Mouse (Mus musculus) naive thymus-derived CD4-positive, alpha-beta T cell, adult 2 months (primary cell): Measurements from ENCODE around the gene Prl8a8.

ENCODE experiments used
- DNase-seq: peaks from one replicate; pipeline ENCODE4 v3.0.0-alpha.2; 2011; ENCODE audit warnings: low read depth

Prl8a8 gene

DNA sequence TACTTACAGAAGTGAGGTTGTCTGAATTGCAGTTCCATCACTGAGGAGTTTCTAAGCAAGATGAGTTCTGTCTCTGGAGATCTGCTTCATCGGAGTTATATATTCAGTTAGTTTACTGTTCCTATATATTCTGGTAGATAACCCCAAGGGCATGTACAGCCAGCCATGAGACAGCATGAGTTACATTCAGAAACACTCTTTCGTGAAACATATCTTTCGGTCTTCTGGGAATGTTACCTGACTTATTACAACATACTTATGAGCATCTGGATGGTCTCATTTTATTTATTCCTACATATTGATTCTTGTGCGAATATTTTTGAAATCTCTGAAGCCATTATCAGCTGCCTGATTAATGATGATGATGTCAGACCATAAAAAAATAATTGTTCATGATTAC is at the start of gene Prl8a8:
Gene Prl8a8 (minus strand): TSS at position 101 of the 400 bp plus-strand sequence.
- no peak for DNase-seq

GRCm38 (mm10) chr13:27553336-27553735 is 40.3 kb upstream of the Prl8a8 start:
- DNase-seq: no peak

DNA sequence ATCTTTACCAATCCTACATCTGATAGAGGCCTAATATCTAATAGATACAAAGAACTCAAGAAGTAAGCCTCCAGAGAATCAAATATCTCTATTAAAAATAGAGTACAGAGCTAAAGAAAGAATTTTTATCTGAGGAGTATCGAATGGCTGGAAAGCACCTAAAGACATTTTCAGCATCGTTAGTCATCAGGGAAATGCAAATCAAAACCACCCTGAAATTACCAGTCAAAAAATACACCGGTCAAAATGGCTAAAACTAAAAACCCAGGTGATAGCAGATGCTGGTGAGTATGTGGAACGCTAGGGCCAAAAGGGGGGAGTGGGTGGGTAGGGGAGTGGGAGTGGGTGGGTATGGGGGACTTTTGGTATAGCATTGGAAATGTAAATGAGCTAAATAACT is 10.1 kb upstream of the Prl8a8 start:
- no peak for DNase-seq

DNA sequence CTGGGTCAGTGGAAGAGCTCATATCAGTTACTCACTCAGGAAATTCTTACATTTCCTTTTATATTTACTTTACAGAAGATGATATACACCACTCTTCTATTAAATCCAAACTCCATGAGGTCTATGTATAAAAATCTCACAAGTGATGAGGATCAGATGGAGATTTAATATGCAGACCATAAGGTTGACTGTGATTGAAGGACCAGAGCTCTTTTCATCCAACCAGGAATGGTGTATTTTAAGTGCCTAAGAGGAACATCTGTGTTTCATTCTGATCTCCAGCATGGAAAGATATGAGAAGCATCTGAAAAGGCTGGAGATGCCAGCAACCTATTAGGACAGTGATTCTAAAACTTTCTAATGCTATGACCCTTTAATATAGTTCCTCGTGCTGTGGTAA is 5.4 kb downstream of the Prl8a8 start:
- DNase-seq: no peak
